Mouse (Mus musculus) stomach, postnatal 0 days (tissue): ENCODE measurements around the gene 9130213A22Rik.

ENCODE experiments used
- CTCF ChIP-seq: IDR thresholded peaks from 2 replicates; pipeline ENCODE4 v1.5.1; 2016; ENCODE audit warnings: antibody characterized with exemption, low read depth, mild to moderate bottlenecking, moderate library complexity
- EP300 ChIP-seq: optimal IDR thresholded peaks from 2 replicates; pipeline ENCODE3; 2016; ENCODE audit warnings: antibody characterized with exemption

- TF ChIP-seq EP300 (no peak), CTCF (no peak)
These were observed 17.9 kb downstream of the 9130213A22Rik start for GRCm38 (mm10) chr11:69104487-69104886.
